In genomic region chr3:88627114-88627513, GRCm38 (mm10) we compare ENCODE assay signal across 1 mouse cellular context.
TF ChIP-seq lines count a peak whose summit lies in the region.

No protein-coding gene starts in this region.

TF ChIP-seq in MEL, 35 proteins besides CTCF, POLR2A, EP300 and RAD21 (continued from another document):
- TF ChIP-seq SMC3 (IDR thresholded peaks at IDR 0.05; ENCODE audit: low read depth, low read length) (no peak), MYB (IDR thresholded peaks at IDR 0.05; ENCODE audit: low read depth, low read length) (no peak; the same call in 1 of the 2 replicates), USF2 (IDR thresholded peaks at IDR 0.05; ENCODE audit: borderline replicate concordance in 1 of 2, insufficient read depth in 1 of 2, low read depth in 1 of 2, low read length in 2 of 2) (no peak), TCF12 (IDR thresholded peaks at IDR 0.05; ENCODE audit: low read depth, low read length) (peak; percentile 61; the same call in 1 of the 2 replicates), KAT2A (conservative IDR thresholded peaks at IDR 0.05; ENCODE audit: low read depth, low read length) (no peak), ZC3H11A (IDR thresholded peaks at IDR 0.05; ENCODE audit: low read depth, low read length) (no peak), MAX (IDR thresholded peaks at IDR 0.05; ENCODE audit: low read length) (no peak), MYC (IDR thresholded peaks at IDR 0.05; ENCODE audit: low read depth, low read length) (peak; percentile 36; the same call in 1 of the 2 replicates), ZKSCAN1 (IDR thresholded peaks at IDR 0.05; ENCODE audit: low read depth, low read length) (no peak), ELF1 (IDR thresholded peaks at IDR 0.05; ENCODE audit: low read depth, low read length) (no peak), NRF1 (IDR thresholded peaks at IDR 0.05; ENCODE audit: insufficient read depth, low read depth, low read length, poor library complexity, severe bottlenecking) (no peak), BHLHE40 (IDR thresholded peaks at IDR 0.05; ENCODE audit: borderline replicate concordance, low read depth, low read length) (no peak), NELFE (IDR thresholded peaks at IDR 0.05; ENCODE audit: low read depth, low read length) (peak; percentile 32; the same call in 1 of the 2 replicates), MAFK (IDR thresholded peaks at IDR 0.05; ENCODE audit: borderline replicate concordance, low read depth, low read length) (no peak), ETS1 (IDR thresholded peaks at IDR 0.05; ENCODE audit: low read depth, low read length) (peak; percentile 70), ZNF384 (IDR thresholded peaks at IDR 0.05; ENCODE audit: low read depth, low read length) (peak; percentile 9; the same call in 1 of the 2 replicates), UBTF (IDR thresholded peaks at IDR 0.05; ENCODE audit: borderline replicate concordance, insufficient read depth, low read depth, low read length) (no peak), GABPA (IDR thresholded peaks at IDR 0.05; ENCODE audit: low read depth, low read length) (no peak), MAZ (IDR thresholded peaks at IDR 0.05; ENCODE audit: low read depth, low read length) (peak; percentile 34; the same call in 1 of the 2 replicates), TBP (IDR thresholded peaks at IDR 0.05; ENCODE audit: low read depth, low read length) (peak; percentile 40; the same call in 1 of the 2 replicates)
